Mouse (Mus musculus) urinary bladder, adult 2 months (tissue): ENCODE results near the gene Rnf135. TPM values are rescaled to one million over a fixed set of nuclear protein-coding genes. Genes with fewer than 3 reads are reported as not detected.
"Not testable (repeated sequence)": the region's sequence is repeated elsewhere in the genome, so short reads cannot be mapped to it uniquely, and the experiment has no call there.

Experiments used
- DNase-seq: peaks from one replicate; pipeline ENCODE4 v3.0.0; 2022; ENCODE audit warnings: low spot score
- polyA plus RNA-seq: library from polyadenylated mRNA; depleted of rRNA; stranded (reverse); fragments of >200 nt; gene quantifications from 2 replicates; pipeline ENCODE4 v1.2.3, GENCODE M21; 2012; rRNA removed

Gene Rnf135
- polyA plus RNA-seq = 9.2 and 10.8 TPM in 2 replicates

DNA sequence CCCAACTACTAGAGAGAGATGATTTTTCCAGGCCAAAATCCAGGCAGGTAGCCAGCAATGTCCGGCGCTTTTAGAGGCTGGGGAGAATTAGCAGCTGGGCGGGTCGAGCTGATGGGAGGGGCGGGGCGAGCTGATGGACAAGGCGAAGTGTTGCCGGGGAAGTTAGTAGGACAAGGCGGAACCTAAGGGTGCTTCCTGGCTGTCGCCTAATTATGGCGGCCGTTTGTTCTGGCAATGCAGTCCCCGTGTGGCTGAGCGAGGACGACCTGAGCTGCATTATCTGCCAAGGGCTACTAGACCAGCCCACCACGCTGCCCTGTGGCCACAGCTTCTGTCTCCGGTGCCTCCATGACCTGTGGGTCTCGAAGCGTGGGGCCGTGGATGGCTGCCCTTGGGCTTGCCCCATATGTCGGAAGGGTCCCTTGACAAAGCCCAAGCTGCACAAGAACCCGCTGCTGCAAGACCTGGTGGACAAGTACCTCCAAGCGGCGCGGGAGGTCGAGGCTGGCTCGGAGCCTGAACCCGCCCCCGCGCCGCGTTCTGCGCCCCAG lies at the start of gene Rnf135:
TSS of gene Rnf135 (plus strand) at position 147 of the 551 bp plus-strand sequence.
- peak; percentile 68 for DNase-seq

DNA sequence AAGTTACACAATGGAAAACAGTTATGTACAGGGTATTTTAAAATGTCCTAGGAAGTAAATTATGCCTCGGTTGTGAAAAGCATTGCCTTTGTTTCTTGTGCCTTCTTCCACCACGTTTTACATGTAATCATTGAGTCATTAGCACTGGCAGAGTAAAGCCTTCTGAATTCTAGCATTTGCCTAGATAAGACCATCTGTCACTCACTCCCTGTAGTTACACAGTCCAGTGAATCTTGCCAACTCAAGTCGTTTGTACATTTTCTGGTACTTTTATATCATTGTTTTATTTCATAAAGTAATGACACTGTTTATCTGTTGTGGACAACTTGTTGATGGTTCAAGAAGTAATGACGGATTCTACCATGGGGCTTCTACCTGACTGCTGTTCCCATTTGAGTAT lies 48.9 kb upstream of the Rnf135 start:
- no peak for DNase-seq

DNA sequence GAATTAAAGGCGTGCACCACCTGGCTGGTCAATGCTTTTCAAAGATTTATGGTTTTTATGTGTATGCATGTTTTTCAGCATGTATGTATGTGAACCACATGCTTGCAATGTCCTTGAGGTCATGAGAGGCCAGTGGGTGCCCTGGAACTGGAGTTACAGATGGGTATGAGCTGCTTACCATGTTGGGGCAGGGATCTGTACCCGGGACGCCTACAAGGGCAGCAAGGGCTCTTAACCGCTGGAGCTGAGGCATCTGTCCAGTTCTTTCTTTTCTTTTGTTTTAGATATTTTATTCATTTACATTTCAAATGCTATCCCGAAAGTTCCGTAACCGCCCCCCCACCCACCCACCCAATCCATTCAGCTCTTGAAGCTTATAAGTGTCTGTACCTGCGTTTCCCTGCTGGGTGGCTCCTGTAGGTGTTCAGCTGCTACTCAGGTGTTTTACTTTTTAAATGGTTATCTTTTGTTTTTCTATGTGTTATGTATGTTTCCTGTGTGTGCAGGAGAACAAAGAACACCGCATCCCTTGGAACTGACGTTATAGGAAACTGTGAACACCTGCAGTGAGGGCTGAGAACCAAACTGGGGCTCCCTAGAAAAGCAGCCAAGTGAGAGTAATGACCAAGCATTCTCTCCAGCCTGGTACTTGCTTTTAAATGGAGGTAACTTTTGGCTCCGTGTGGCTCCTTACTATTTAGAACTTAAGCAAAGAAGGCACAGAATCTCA lies 47.5 kb upstream of the Rnf135 start:
- DNase-seq = no peak

DNA sequence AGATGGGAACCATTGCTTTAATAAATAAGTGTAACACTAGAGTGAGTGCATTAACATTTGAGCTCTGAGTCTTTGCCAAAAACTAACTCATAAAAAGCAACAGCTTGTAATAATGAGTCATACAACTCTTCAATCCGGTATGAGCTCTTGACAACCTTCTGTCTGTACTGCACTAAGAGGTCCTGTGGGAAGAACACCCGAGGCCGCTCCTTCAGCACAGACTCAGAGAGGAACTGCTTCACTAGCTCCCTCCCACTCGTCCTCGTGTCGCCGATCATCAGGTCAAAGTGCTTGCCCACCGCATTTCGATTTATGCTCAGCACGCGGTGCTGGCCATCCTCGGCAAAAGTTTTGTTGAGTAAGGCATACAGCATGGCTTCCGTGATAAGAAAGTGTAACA lies 46.9 kb upstream of the Rnf135 start:
- DNase-seq = no peak

DNA sequence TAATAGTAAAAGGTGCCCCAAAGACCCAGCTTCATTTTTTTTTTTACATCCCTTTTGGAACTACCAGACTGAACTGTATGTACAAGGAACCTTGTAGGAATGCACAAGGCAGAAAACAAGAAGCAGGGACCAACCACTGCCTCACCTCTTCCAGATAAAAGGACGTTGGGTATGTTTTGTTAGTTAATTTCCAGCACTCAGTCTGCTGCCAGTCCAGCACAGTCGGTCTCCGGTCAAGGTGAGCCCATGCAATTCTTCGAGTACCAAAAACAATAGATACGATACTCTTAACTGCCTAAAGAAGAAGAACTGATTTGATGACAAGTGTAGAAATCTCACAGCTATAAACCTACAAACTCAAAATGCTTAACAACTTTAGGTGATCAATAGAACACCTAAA lies 45.9 kb upstream of the Rnf135 start:
- no peak for DNase-seq

DNA sequence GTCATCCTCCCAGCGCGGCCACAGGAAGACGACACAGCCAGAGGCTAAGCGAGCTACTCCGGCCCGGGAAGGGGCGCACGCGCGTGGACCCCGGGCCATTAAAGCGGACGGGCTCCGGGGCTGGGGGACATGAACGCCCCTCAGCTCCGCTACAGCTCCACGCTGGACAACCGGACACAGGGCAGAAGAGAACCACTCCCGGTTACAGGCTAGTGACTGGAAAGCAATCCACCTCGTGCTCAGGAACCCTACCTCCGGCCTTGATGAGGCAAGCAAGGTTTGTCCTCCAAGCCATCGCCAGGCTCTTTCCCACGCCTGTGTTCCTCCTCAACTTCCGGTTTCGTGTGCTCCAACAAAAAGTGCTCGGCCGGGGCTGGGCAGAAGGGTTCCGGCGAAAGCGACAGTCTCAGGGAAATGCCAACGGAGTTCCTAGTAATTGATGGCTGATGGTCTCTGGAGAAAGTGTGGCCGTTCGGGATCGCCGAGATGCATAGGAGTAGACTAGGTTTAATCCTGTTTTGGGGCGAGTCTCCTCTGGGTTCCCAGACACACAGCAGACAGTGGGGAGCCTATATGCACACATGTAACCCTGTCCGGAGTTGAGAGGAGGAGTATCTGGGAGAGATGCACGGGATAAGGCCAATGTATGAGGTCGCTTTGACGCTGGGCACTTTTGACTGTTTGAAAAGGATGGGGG lies 41.7 kb upstream of the Rnf135 start, which contains the start of gene Tefm:
TSS of gene Tefm (minus strand) at position 351 of the 697 bp plus-strand sequence.
- DNase-seq = peak; percentile 73

DNA sequence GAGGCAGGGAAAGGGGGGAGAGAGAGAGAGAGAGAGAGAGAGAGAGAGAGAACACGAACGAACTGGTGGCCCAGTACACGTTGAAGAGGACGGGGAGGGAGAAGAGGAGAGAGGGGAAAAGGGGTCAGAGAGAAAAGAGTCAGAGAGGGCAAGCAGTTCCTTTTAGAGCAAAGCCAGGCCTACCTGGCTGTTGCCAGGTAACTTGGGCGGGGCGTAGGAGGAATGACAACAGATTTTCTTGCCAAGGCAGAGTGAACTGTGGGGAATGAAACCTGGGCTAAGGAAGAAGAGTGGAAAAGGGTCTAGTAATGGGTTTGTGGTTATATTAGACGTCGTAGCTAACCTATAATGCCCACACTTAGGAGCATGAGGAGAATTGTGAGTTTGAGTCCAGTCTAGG lies 40.8 kb upstream of the Rnf135 start:
- DNase-seq = no peak

DNA sequence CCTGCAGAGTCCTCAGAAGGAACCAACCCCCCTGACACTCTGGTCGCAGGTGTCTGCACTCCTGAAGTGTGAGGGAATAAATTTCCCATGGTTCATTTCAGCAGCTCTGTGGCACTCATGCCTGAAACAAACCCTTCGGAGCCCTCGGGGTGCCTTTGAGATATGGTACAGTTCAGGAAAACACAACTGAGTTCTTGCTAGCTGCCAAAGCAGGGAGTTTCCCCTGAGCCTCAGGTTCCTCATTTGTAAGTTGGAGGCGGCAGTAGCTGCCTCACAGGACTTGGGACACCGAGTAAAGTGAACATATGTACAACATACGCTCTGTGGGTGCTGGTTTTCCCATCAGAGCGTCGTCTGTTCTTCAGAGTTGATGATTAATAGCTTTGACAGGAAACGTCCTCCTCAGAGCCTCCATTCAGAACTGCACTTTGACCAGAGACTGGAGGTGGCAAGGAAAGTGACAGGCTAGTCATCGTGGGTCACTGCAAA lies 37.8 kb upstream of the Rnf135 start:
- no peak for DNase-seq

DNA sequence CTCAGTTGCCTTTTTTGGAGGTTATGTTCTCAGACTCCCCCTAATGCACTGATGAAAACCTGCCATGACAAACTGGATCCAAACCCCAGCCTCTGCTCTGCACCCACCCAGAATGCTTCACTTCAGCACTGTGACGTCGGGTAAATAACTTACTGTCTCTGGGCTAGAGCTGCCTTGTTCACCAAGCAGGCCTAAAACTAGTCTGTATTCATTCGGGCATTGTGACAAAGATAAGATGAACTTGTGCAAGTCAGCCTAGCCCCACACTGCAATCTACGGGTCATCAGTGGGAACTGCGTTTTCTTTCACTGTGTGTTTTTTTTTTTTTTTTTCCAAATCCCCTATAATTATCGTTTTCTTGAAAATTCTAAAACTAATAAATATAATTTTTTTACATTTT lies 35.9 kb upstream of the Rnf135 start:
- DNase-seq = no peak

DNA sequence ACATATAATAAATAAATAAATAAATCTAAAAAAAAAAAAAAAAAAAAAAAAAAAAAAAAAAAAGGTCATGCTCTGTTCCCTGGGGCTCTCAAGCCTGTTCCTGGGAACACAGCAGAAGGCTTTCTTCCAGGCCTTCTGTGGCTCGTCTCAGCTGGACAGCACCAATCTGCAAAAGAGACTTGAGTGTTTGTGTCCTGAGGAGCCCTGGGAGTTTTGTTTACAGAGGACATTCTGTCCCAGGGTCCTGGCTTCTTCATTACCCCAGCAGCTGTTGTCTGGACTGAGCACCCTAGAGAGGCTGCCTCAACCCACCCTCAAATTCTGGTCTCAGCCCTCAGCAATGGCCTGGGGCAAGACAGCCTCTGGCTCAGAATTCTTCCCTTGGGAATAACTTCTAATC lies 35.3 kb upstream of the Rnf135 start:
- no peak for DNase-seq

DNA sequence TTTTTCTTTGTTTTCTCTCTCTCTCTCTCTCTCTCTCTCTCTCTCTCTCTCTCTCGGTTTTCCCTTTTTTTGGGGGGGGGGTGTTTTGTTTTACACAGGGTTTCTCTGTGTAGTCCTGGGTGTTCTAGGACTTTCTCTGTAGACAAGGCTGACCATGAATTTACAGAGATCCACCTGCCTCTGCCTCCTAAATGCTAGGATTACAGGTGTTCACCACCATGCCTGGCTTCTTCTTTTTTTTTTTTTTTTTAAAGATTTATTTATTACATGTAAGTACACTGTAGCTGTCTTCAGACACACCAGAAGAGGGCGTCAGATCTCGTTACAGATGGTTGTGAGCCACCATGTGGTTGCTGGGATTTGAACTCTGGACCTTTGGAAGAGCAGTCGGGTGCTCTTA lies 34.7 kb upstream of the Rnf135 start:
- not testable (repeated sequence) for DNase-seq

DNA sequence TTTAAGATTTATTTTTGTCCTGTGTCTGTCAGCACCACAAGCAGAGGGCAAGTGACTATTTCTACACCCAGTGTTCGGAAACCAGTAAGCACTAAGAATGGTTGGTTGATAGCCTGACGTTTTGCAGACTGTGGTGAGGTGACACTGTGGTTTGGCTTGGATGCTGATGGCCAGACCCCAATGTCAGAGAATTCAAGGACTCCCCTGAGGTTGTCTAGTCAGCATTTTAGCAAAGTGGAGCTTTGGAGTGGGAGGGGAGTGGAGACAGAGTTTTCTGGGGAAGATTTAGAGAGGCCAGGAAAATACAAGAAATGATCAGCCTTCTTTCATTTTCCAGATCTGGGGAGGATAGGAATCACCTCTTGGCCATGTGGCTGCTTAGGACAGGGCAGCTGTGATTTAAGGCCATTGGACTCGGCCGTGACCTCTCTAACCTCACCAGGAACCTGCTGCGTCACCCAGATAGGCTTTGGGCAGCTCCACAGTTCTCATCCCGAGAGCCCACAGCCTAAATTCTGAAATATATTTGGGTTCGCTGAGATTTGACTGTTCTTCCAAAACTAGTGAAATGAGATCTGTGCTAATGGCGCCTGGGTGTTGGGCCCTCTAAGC lies 34.1 kb upstream of the Rnf135 start:
- no peak for DNase-seq

DNA sequence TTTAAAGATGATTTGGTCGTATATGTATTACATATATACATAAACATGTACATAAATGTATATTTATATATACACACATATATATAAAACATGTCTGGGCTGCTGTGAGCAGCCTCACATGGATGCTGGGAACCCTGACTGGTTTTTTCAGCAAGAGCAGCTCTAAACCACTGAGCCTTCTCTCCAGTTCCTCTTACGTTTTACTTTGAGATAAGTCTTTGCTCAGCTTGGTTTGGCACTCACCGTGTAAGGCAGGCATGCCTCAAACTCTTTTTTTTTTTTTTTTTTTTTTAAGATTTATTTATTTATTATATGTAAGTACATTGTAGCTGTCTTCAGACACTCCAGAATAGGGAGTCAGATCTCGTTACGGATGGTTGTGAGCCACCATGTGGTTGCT lies 33.1 kb upstream of the Rnf135 start:
- DNase-seq = no peak

DNA sequence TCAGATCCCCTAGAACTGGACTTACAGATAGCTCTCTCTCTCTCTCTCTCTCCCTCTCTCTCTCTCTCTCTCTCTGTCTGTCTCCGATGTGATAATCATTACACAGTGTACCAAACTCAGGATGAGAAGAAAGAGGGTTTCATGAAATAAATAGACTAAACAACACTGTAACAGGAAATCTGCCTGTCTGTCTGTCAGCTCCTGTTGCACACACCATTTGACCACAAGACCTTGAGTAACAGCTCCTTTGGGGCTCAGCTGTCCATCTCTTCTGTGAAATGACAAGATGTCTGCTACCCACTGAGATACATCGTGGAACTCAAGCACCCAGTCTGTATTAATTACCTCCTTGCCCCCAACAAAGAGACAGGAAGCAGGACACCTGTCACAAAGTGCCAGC lies 32.1 kb upstream of the Rnf135 start:
- no peak for DNase-seq

DNA sequence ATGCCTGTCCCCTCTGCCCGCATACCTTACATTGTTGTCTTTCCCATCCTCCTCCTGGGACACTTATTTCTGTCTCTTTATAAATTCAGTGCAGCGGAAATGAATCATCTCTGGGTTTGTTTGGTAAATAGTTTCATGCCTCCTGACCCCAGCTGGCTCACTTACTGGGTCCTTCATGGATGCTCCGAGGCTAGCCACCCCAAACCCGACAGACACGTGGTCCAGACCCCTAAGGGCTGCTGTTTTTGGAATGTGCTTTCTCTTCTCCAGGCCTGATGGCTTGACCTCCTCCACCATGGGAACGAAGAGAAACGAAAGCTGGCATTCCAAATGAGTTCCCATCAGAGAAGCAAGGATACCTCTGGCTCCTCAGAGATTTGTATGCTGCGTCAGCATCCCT lies 31.3 kb upstream of the Rnf135 start:
- DNase-seq = no peak

DNA sequence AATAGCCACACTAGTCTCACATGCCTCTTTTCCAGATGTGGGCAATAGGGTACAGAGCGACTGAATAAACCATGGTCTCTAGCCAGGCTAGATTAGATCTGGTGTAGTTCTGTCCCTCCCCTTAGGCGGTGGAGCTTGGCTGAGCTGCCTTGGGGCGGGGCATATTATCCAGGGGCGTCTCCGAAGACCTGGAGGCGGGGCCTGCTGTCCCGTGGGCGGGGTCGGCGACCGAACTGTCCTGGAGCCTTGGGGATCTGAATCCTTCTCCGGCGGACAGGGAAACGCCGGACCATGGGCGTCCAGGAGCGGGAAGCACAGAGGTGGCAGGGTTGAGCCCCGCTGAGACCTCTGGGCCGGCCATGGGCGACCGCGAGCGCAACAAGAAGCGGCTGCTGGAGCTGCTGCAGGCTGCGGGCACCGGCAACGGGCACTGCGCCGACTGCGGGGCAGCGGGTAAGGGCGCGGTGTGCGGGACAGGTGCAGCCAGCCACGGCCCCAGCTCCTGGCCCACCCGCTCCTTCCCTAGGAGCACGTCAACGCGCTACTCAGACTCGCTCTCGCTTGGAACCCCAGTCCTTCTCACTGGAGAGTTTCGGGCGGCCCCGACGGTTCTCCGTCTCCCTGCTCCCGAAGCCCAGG lies 29.7 kb upstream of the Rnf135 start, which contains the start of gene Adap2:
TSS of gene Adap2 (plus strand) at position 249 of the 639 bp plus-strand sequence.
- DNase-seq = peak; percentile 67

DNA sequence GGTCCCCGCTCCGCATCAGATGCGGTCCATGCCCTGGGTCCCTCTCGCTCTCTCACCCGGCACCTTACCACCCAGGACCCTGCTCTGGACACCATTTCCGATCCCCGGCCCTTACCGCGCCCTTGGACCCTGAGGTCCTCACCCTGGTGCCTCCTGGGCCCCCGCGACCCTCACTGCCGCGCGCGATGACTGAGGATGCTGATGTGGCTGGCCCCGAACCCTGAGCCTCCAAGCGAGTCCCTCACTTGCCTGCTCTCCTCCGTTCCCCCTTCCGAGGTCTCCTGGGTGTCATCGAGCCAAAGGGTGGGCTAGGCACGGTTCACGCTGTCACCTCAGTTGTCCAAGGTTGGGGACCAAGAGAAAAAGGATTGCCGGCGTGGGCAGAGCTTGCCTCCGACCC lies 29.1 kb upstream of the Rnf135 start:
- DNase-seq = no peak

DNA sequence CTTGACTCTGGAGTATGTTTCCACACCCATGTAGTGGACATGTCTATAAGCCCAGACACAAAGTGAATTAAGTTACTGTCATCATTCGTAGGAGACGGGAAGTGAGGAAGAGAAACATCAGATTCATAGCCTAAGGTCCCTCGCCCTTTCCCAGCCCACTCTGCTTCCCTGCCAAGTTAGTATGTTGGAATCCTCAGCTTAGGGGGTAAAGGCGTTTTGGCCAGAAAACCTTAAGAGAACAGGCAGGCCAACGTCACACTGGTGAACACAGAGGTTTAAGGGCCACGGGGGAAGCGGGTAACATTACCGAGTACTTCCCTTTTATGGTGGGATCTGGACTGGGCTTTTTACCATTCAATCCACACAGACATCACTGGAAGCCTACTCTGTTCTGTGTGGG lies 28.1 kb upstream of the Rnf135 start:
- no peak for DNase-seq

DNA sequence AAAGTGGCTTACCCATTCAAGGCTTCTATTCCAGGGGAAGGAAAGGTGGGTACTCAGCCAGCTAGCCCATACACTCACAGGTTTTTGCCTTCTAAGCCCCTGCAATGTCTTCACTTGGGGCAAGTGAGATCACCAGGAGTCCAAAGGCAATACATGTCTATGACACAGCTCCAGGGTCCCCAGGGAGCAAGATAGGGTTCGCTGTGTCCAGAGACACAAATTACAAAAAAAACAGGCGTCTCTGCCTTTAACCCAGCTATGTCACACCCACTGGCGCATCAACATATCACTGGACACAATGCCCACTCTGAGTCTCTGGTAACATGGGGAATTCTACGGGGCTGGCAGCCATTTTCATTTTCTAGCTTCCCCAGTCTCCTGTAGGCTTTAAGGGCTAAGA lies 27.7 kb upstream of the Rnf135 start:
- no peak for DNase-seq

DNA sequence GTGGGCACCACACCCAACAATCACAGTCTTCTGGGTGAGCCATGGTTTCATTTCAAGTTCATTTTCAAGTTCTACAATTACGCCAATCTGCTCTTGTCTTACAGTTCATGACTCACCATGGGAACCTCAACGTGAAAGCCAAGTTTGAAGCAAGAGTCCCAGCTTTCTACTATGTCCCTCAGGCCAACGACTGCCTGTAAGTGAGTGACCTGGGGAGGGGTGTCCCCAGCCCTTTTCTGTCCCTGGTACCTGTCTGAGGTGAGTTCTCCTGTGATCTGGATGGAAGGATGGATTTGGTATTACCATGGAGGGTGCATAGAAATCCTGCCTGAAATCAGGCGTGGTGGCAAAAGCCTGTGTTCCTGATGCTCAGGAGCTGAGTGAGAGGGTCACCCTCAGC lies 26.8 kb upstream of the Rnf135 start:
- DNase-seq = no peak

DNA sequence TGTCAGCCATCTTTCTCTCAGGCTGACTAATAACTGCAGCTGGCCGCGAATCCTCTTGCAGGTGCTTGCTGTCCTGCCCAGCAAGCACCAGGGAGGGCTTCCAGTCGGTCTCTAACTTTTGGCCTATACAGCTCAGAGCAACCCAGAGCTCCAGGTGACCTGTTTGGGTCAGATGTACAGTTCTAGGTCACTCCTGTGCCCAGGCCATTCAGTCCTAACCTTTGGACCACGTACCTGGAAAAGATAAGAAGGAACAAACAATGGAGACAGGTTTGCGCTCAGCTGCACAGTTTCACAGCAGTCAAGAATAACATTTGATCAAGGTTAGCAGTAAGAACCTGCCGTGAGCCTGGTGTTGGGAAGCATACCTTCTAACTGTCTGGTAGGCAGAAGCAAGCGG lies 24.6 kb upstream of the Rnf135 start:
- no peak for DNase-seq

DNA sequence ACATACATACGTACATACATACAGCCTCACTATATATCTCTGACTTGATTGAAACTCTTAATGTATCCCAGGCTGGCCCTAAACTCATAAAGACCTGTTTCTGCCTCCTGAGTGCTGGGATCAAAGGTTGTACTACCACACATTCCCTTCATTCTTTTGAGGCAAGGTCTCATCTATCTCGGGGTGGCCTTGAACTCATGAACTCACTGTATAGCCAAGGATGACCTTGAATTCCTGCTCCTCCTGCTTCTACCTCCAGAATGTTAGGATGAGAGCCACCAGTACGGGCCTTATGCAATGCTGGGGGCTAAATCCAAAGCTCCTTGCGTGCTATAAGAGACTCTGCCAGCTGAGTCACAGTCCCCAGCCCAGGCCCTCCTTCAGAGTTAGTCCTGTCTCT lies 22.6 kb upstream of the Rnf135 start:
- no peak for DNase-seq
